Mouse (Mus musculus): Measurements from ENCODE around the gene Add3. TPM values are rescaled to one million over a fixed set of nuclear protein-coding genes. Genes with fewer than 3 reads are reported as not detected.
"Not testable (repeated sequence)": the region's sequence is repeated elsewhere in the genome, so short reads cannot be mapped to it uniquely, and the experiment has no call there.

Add3 gene
- polyA plus RNA-seq, 1 experiment from 2014 or later = 118 TPM

GRCm38 (mm10) chr19:53225249-53226070 lies 85.2 kb downstream of the Add3 start:
- H3K27me3 ChIP-seq; ATAC-seq (replicated peaks; ENCODE audit: insufficient number of reproducible peaks, insufficient read depth, low FRiP score, low read depth); H3K9ac ChIP-seq; H3K4me2 ChIP-seq; H3K9me3 ChIP-seq (replicated peaks); H3K4me3 ChIP-seq; H3K27ac ChIP-seq: not testable (repeated sequence)
- WGBS = 61% methylated on average over 2 of the region's 2 CpGs
- H3K36me3 ChIP-seq = peaks cover 13% of the 10 kb centered on the region
- H3K4me1 ChIP-seq (replicated peaks) = peaks cover 44% of the 10 kb centered on the region

- 60% methylated on average over 13 of the region's 13 CpGs for WGBS
- 0 out of 2 replicates have a peak overlapping the region, but pooled peaks have one; percentile 21 for H3K27ac ChIP-seq
- no peaks in the 10 kb centered on the region for H3K27me3 ChIP-seq
- no peak overlapping the region for H3K9ac ChIP-seq
- ATAC-seq (replicated peaks; ENCODE audit: insufficient number of reproducible peaks, insufficient read depth, low FRiP score, low read depth) = no peak
- H3K4me3 ChIP-seq = no peak overlapping the region
- H3K4me2 ChIP-seq = no peak overlapping the region
- H3K4me1 ChIP-seq (replicated peaks) = peaks cover 44% of the 10 kb centered on the region
- H3K36me3 ChIP-seq = peaks cover 21% of the 10 kb centered on the region
- H3K9me3 ChIP-seq (replicated peaks) = no peaks in the 10 kb centered on the region
Observed at GRCm38 (mm10) chr19:53226651-53227050, 86.4 kb downstream of the Add3 start.

- H3K9ac ChIP-seq = 0 out of 2 replicates have a peak overlapping the region, but pooled peaks have one; percentile 4
- peak overlapping the region; percentile 78 for H3K27ac ChIP-seq
- H3K4me2 ChIP-seq = no peak overlapping the region
- H3K4me3 ChIP-seq = no peak overlapping the region
- WGBS = 57% methylated on average over 7 of the region's 7 CpGs
- no peaks in the 10 kb centered on the region for H3K27me3 ChIP-seq
- peak; percentile 54; the same call in 1 of the 2 replicates for ATAC-seq (replicated peaks; ENCODE audit: insufficient number of reproducible peaks, insufficient read depth, low FRiP score, low read depth)
- H3K36me3 ChIP-seq = peaks cover 37% of the 10 kb centered on the region
- peaks cover 41% of the 10 kb centered on the region for H3K4me1 ChIP-seq (replicated peaks)
- no peaks in the 10 kb centered on the region for H3K9me3 ChIP-seq (replicated peaks)
Observed at GRCm38 (mm10) chr19:53228064-53228794, 88.0 kb downstream of the Add3 start.

GRCm38 (mm10) chr19:53230942-53231815 lies 90.9 kb downstream of the Add3 start:
- H3K4me2 ChIP-seq = no peak overlapping the region
- WGBS = 79% methylated on average over 11 of the region's 11 CpGs
- H3K4me3 ChIP-seq = no peak overlapping the region
- H3K9ac ChIP-seq = no peak overlapping the region
- no peak overlapping the region for H3K27ac ChIP-seq
- peaks cover 64% of the 10 kb centered on the region for H3K36me3 ChIP-seq
- ATAC-seq (replicated peaks; ENCODE audit: insufficient number of reproducible peaks, insufficient read depth, low FRiP score, low read depth) = no peak
- H3K27me3 ChIP-seq = no peaks in the 10 kb centered on the region
- H3K9me3 ChIP-seq (replicated peaks) = no peaks in the 10 kb centered on the region
- H3K4me1 ChIP-seq (replicated peaks) = peaks cover 23% of the 10 kb centered on the region

- Histone ChIP-seq H3K9me3 (replicated peaks) (no peaks in the 10 kb centered on the region), H3K27me3 (no peaks in the 10 kb centered on the region), H3K9ac (no peak overlapping the region), H3K4me1 (replicated peaks) (0 out of 2 replicates have a peak, but pooled peaks cover 3% of the 10 kb centered on the region), H3K27ac (no peak overlapping the region), H3K36me3 (peaks cover 80% of the 10 kb centered on the region), H3K4me2 (no peak overlapping the region), H3K4me3 (no peak overlapping the region)
- WGBS = 92% methylated on average over 7 of the region's 7 CpGs
- ATAC-seq (replicated peaks; ENCODE audit: insufficient number of reproducible peaks, insufficient read depth, low FRiP score, low read depth) = no peak
Observed at GRCm38 (mm10) chr19:53233586-53233985, 93.3 kb downstream of the Add3 start.

GRCm38 (mm10) chr19:53241806-53242205 lies 101.6 kb downstream of the Add3 start:
- Histone ChIP-seq H3K4me2 (no peak overlapping the region), H3K9me3 (replicated peaks) (no peaks in the 10 kb centered on the region), H3K4me3 (no peak overlapping the region), H3K9ac (no peak overlapping the region), H3K4me1 (replicated peaks) (no peaks in the 10 kb centered on the region), H3K27me3 (no peaks in the 10 kb centered on the region), H3K36me3 (peaks cover 87% of the 10 kb centered on the region), H3K27ac (no peak overlapping the region)
- ATAC-seq (replicated peaks; ENCODE audit: insufficient number of reproducible peaks, insufficient read depth, low FRiP score, low read depth) = no peak
- 73% methylated on average over 6 of the region's 6 CpGs for WGBS

GRCm38 (mm10) chr19:53243956-53244355 lies 103.7 kb downstream of the Add3 start:
- H3K4me3 ChIP-seq = no peak overlapping the region
- H3K4me1 ChIP-seq (replicated peaks) = 0 out of 2 replicates have a peak, but pooled peaks cover 3% of the 10 kb centered on the region
- no peak overlapping the region for H3K9ac ChIP-seq
- no peak overlapping the region for H3K27ac ChIP-seq
- no peak for ATAC-seq (replicated peaks; ENCODE audit: insufficient number of reproducible peaks, insufficient read depth, low FRiP score, low read depth)
- no peaks in the 10 kb centered on the region for H3K27me3 ChIP-seq
- peaks cover 69% of the 10 kb centered on the region for H3K36me3 ChIP-seq
- H3K9me3 ChIP-seq (replicated peaks) = no peaks in the 10 kb centered on the region
- 77% methylated on average over 10 of the region's 10 CpGs for WGBS
- H3K4me2 ChIP-seq = no peak overlapping the region

- Histone ChIP-seq H3K4me2 (no peak overlapping the region), H3K4me1 (replicated peaks) (0 out of 2 replicates have a peak, but pooled peaks cover 3% of the 10 kb centered on the region), H3K4me3 (no peak overlapping the region), H3K9me3 (replicated peaks) (no peaks in the 10 kb centered on the region), H3K9ac (no peak overlapping the region), H3K36me3 (peaks cover 44% of the 10 kb centered on the region), H3K27me3 (no peaks in the 10 kb centered on the region), H3K27ac (no peak overlapping the region)
- 69% methylated on average over 2 of the region's 2 CpGs for WGBS
- ATAC-seq (replicated peaks; ENCODE audit: insufficient number of reproducible peaks, insufficient read depth, low FRiP score, low read depth) = no peak
Observed at GRCm38 (mm10) chr19:53247558-53247957, 107.3 kb downstream of the Add3 start.

GRCm38 (mm10) chr19:53248023-53248494 lies 107.8 kb downstream of the Add3 start:
- H3K27ac ChIP-seq = no peak overlapping the region
- no peaks in the 10 kb centered on the region for H3K9me3 ChIP-seq (replicated peaks)
- 0 out of 2 replicates have a peak, but pooled peaks cover 3% of the 10 kb centered on the region for H3K4me1 ChIP-seq (replicated peaks)
- 17% methylated on average over 11 of the region's 11 CpGs for WGBS
- H3K36me3 ChIP-seq = peaks cover 39% of the 10 kb centered on the region
- no peak overlapping the region for H3K4me2 ChIP-seq
- H3K27me3 ChIP-seq = no peaks in the 10 kb centered on the region
- no peak overlapping the region for H3K4me3 ChIP-seq
- ATAC-seq (replicated peaks; ENCODE audit: insufficient number of reproducible peaks, insufficient read depth, low FRiP score, low read depth) = peak; percentile 25; the same call in 1 of the 2 replicates
- no peak overlapping the region for H3K9ac ChIP-seq

- Histone ChIP-seq H3K4me2 (no peak overlapping the region), H3K4me3 (no peak overlapping the region), H3K27ac (no peak overlapping the region), H3K9ac (no peak overlapping the region), H3K4me1 (replicated peaks) (0 out of 2 replicates have a peak, but pooled peaks cover 3% of the 10 kb centered on the region), H3K27me3 (no peaks in the 10 kb centered on the region), H3K9me3 (replicated peaks) (no peaks in the 10 kb centered on the region), H3K36me3 (peaks cover 15% of the 10 kb centered on the region)
- no peak for ATAC-seq (replicated peaks; ENCODE audit: insufficient number of reproducible peaks, insufficient read depth, low FRiP score, low read depth)
- 79% methylated on average over 7 of the region's 7 CpGs for WGBS
Observed at GRCm38 (mm10) chr19:53251015-53251414, 110.8 kb downstream of the Add3 start.

Measured in heart, embryonic 15.5 days (tissue).